Mouse (Mus musculus): ENCODE data around the gene Psma4. TPM values are rescaled to one million over a fixed set of nuclear protein-coding genes. Genes with fewer than 3 reads are reported as not detected.

Psma4 gene
- total and polyA plus RNA-seq, 3 experiments = 264 to 662 (median 407) TPM

GRCm38 (mm10) chr9:54980674-54981073 is 30.1 kb downstream of the Psma4 start, which contains the start of gene Chrna5:
Chrna5 (plus strand) TSS chr9:54980880.
- peaks cover 4% of the 10 kb centered on the region for H3K27me3 ChIP-seq (replicated peaks)
- H3K4me2 ChIP-seq (ENCODE audit: insufficient read depth, low read depth, poor library complexity, severe bottlenecking) = no peak within 1 kb of the TSS
- no peak for TF ChIP-seq ZKSCAN1 (IDR thresholded peaks at IDR 0.05; ENCODE audit: borderline replicate concordance, low read depth, low read length)
- no peak for TF ChIP-seq MAX (IDR thresholded peaks at IDR 0.05; ENCODE audit: low read length)
- TF ChIP-seq TCF12 (IDR thresholded peaks at IDR 0.05; ENCODE audit: low read depth, low read length) = no peak
- no peak for TF ChIP-seq USF1 (IDR thresholded peaks at IDR 0.05; ENCODE audit: low read depth, low read length)
- no peak for TF ChIP-seq E2F4 (IDR thresholded peaks at IDR 0.05; ENCODE audit: insufficient replicate concordance, low read depth, low read length)
- TF ChIP-seq CHD1 (IDR thresholded peaks at IDR 0.05; ENCODE audit: low read depth, low read length) = no peak
- TF ChIP-seq MEF2A (IDR thresholded peaks at IDR 0.05; ENCODE audit: borderline replicate concordance, low read depth, low read length) = no peak
- no peak for TF ChIP-seq HCFC1 (IDR thresholded peaks at IDR 0.05; ENCODE audit: low read depth, low read length)
- no peak for TF ChIP-seq NRF1 (IDR thresholded peaks at IDR 0.05; ENCODE audit: low read depth, low read length)
- TF ChIP-seq GABPA (IDR thresholded peaks at IDR 0.05; ENCODE audit: insufficient replicate concordance, low read depth, low read length) = no peak
- TF ChIP-seq BHLHE40 (IDR thresholded peaks at IDR 0.05; ENCODE audit: low read depth, low read length) = no peak
- TF ChIP-seq JUN (IDR thresholded peaks at IDR 0.05; ENCODE audit: insufficient read depth, low read depth, low read length) = no peak
- TF ChIP-seq CTCF (conservative IDR thresholded peaks at IDR 0.05 in 1 of 2, IDR thresholded peaks at IDR 0.05 in 1 of 2; ENCODE audit: low read depth in 2 of 2, low read length in 2 of 2) = no peak
- TF ChIP-seq IRF4 (IDR thresholded peaks at IDR 0.05; ENCODE audit: low read depth, low read length) = no peak
- no peak for TF ChIP-seq RAD21 (IDR thresholded peaks at IDR 0.05; ENCODE audit: low read depth, low read length)
- TF ChIP-seq POLR2A (IDR thresholded peaks at IDR 0.05; ENCODE audit: low read depth, low read length) = no peak
- TF ChIP-seq USF2 (conservative IDR thresholded peaks at IDR 0.05; ENCODE audit: low read depth, low read length) = no peak
- TF ChIP-seq CHD2 (IDR thresholded peaks at IDR 0.05; ENCODE audit: low read length) = no peak
- H3K4me1 ChIP-seq (ENCODE audit: control insufficient read depth in 1 of 2, insufficient read depth in 2 of 2) = no peaks in the 10 kb centered on the region
- DNase-seq (ENCODE audit: extremely low read depth) = no peak
- no peak within 1 kb of the TSS for H3K9ac ChIP-seq (ENCODE audit: insufficient read depth, low read depth)
- H3K36me3 ChIP-seq (replicated peaks in 1 of 2; ENCODE audit: control insufficient read depth in 1 of 2, insufficient read depth in 1 of 2, low read length in 1 of 2) = no peaks in the 10 kb centered on the region
- no peak within 1 kb of the TSS for H3K27ac ChIP-seq (ENCODE audit: insufficient read depth, low read depth)
- dilution Hi-C loops (cut with MboI; ENCODE audit: extremely low pct_ligation_motif_present, extremely low pct_unique_long_range_greater_than_20kb, low sequenced_read_pairs) (no loop called here), in situ Hi-C loops (cut with MboI; ENCODE audit: low pct_ligation_motif_present, low pct_unique_long_range_greater_than_20kb, low sequenced_read_pairs) (no loop called here)
- no peaks in the 10 kb centered on the region for H3K9me3 ChIP-seq (replicated peaks; ENCODE audit: low read length)
- H3K79me2 ChIP-seq (replicated peaks; ENCODE audit: control insufficient read depth, extremely low read depth, insufficient read depth, poor library complexity, severe bottlenecking) = no peaks in the 10 kb centered on the region
- H3K4me3 ChIP-seq (replicated peaks in 1 of 3; ENCODE audit: low read depth in 2 of 3, low read length in 2 of 3, poor library complexity in 1 of 3) = peak within 1 kb of the TSS in 1 of 3 experiments; percentile 19

GRCm38 (mm10) chr9:54981291-54982191 is 31.0 kb downstream of the Psma4 start:
- no peak overlapping the region for H3K4me2 ChIP-seq (ENCODE audit: insufficient read depth, low read depth, poor library complexity, severe bottlenecking)
- H3K9ac ChIP-seq (ENCODE audit: insufficient read depth, low read depth) = no peak overlapping the region
- no peak overlapping the region for H3K27ac ChIP-seq (ENCODE audit: insufficient read depth, low read depth)
- H3K36me3 ChIP-seq (replicated peaks in 1 of 2; ENCODE audit: control insufficient read depth in 1 of 2, insufficient read depth in 1 of 2, low read length in 1 of 2) = no peaks in the 10 kb centered on the region
- DNase-seq (ENCODE audit: extremely low read depth) = no peak
- H3K9me3 ChIP-seq (replicated peaks; ENCODE audit: low read length) = no peaks in the 10 kb centered on the region
- peak overlapping the region in 1 of 3 experiments; percentile 19 for H3K4me3 ChIP-seq (replicated peaks in 1 of 3; ENCODE audit: low read depth in 2 of 3, low read length in 2 of 3, poor library complexity in 1 of 3)
- H3K4me1 ChIP-seq (ENCODE audit: control insufficient read depth in 1 of 2, insufficient read depth in 2 of 2) = no peaks in the 10 kb centered on the region
- no peaks in the 10 kb centered on the region for H3K79me2 ChIP-seq (replicated peaks; ENCODE audit: control insufficient read depth, extremely low read depth, insufficient read depth, poor library complexity, severe bottlenecking)
- dilution Hi-C loops (cut with MboI; ENCODE audit: extremely low pct_ligation_motif_present, extremely low pct_unique_long_range_greater_than_20kb, low sequenced_read_pairs) (no loop called here), in situ Hi-C loops (cut with MboI; ENCODE audit: low pct_ligation_motif_present, low pct_unique_long_range_greater_than_20kb, low sequenced_read_pairs) (no loop called here)
- TF ChIP-seq CTCF (conservative IDR thresholded peaks at IDR 0.05 in 1 of 2, IDR thresholded peaks at IDR 0.05 in 1 of 2; ENCODE audit: low read depth in 2 of 2, low read length in 2 of 2) (no peak), MYC (IDR thresholded peaks at IDR 0.05; ENCODE audit: low read depth, low read length) (no peak), UBTF (IDR thresholded peaks at IDR 0.05; ENCODE audit: low read depth, low read length) (no peak), PAX5 (IDR thresholded peaks at IDR 0.05; ENCODE audit: low read length) (no peak), NRF1 (IDR thresholded peaks at IDR 0.05; ENCODE audit: low read depth, low read length) (no peak), MAFK (IDR thresholded peaks at IDR 0.05; ENCODE audit: insufficient replicate concordance, low read length) (no peak), SIN3A (IDR thresholded peaks at IDR 0.05; ENCODE audit: low read length) (no peak), JUND (conservative IDR thresholded peaks at IDR 0.05; ENCODE audit: low read depth, low read length) (no peak), ELF1 (IDR thresholded peaks at IDR 0.05; ENCODE audit: low read depth, low read length) (no peak), MAX (IDR thresholded peaks at IDR 0.05; ENCODE audit: low read length) (no peak), MEF2A (IDR thresholded peaks at IDR 0.05; ENCODE audit: borderline replicate concordance, low read depth, low read length) (no peak), CHD2 (IDR thresholded peaks at IDR 0.05; ENCODE audit: low read length) (no peak), ZC3H11A (IDR thresholded peaks at IDR 0.05; ENCODE audit: low read depth, low read length) (no peak), RCOR1 (conservative IDR thresholded peaks at IDR 0.05; ENCODE audit: low read depth, low read length) (no peak)
- peaks cover 4% of the 10 kb centered on the region for H3K27me3 ChIP-seq (replicated peaks)

All from CH12.LX (cell line).